Mouse (Mus musculus): ENCODE measurements around the gene Foxq1.

Gene Foxq1

DNA sequence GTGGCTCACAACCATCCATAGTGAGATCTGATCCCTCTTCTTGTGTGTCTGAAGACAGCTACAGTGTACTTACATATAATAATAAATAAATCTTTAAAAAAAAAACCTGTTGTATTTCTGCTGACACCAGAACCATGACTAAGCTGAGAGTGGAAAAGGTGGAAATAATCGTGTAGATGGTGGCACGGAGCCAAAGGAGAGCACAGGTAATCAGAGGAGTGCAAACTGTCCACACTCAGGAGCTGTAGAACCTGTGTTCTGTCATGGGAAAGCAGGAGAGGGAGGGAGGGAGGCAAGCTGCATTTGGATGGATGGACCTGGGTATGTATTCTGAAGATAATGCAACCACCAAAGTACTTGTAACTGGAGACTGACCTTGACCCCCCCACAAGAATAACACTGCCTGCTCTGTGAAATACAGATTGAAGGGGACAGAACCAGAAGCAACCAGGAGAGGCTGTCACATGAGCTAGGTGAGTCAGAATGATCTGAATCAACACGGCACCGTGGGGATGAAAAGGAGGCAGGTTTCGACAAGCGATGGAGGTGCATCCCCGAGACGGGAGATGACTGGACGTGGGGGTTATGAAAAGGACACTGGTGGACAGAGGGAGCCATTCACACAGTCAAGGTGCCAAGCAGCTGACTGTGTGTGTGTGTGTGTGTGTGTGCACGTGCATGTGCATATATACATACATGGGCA, 17.0 kb downstream of the Foxq1 start:
- DNase-seq (ENCODE audit: low read depth), result no peak

GRCm38 (mm10) chr13:31574627-31575026, 18.7 kb downstream of the Foxq1 start:
- no peak for DNase-seq (ENCODE audit: low read depth)

DNA sequence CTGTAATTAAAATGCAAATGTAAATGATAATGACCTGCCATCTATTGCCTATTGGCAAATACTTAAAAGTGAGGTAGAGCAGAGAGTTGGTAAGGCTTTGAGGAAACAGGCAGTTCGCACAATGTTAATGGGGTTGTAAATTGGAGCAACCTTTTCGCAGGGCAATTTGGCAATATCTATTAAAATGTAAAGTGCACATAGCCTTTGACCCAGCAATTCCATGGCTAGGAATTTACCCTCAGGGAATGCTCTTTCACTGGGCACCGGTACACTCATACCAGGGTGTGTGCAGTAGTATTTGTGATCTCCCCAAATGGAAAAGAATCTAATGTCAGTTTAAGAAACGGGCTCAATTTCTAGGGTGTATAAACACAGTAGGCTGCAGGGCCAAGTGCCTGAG, 20.8 kb downstream of the Foxq1 start:
- DNase-seq (ENCODE audit: low read depth), result no peak

DNA sequence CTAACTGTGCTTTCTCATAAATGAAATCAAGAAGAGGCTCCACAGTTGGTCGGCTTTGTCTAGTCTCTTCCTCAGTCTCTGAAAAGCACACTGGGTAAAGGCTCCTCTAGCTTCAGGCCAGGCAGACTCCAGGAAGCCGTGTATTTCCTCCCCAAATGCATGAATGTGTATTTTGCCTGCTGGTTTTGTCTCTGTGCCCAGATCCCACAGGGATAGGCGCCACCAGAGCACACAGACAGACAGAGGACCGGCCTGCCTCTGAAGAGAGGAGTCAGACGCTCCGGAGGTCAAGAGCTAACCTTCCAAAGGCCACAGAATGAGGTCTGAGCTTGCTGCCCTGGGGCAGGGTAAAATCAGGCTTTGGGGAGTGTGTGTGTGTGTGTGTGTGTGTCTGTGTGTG, 21.6 kb downstream of the Foxq1 start:
- DNase-seq (ENCODE audit: low read depth), result no peak

DNA sequence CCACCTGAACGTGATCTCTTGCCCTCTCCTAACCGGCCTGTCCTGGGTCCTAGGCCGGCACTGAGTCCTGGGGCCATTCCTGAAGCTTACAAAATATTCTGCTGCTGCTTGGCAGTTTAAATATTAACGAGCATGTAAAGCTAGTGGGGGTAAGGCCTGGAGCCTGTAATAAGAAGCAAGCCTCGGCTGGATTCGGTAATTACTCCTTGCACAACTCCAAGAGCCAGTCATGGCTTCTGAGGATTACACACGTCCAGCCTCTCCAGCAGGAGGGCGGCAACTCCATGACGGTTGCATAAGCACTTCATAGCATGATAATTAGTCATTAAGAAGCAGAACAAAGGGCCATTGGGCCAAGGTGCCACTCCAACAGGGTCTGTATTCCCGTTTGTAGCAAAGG, 22.5 kb downstream of the Foxq1 start:
- DNase-seq (ENCODE audit: low read depth), result peak; percentile 24

- no peak for DNase-seq (ENCODE audit: low read depth)
Measured at GRCm38 (mm10) chr13:31579866-31580265, 23.9 kb downstream of the Foxq1 start.

GRCm38 (mm10) chr13:31587341-31587740, 31.4 kb downstream of the Foxq1 start:
- DNase-seq (ENCODE audit: low read depth), result no peak

GRCm38 (mm10) chr13:31599576-31599975, 43.6 kb downstream of the Foxq1 start:
- no peak for DNase-seq (ENCODE audit: low read depth)

- no peak for DNase-seq (ENCODE audit: low read depth)
Measured at GRCm38 (mm10) chr13:31603964-31604363, 48.0 kb downstream of the Foxq1 start.
